20 mouse cellular contexts compared by ENCODE assay signal in genomic region chr16:7207599-7207998, GRCm38 (mm10).
DNase-seq lines count a peak whose midpoint lies in the region; TF ChIP-seq lines count a peak whose summit lies in the region.
"Had no signal": no experiment of that assay in that cellular context is flagged by ENCODE, and none has a peak within 500 bp of the region (broad histone marks: within the 10 kb centered on the region; RNA-seq: fewer than 3 reads in every experiment).

No protein-coding gene starts in this region.

- H3K4me1 ChIP-seq in cortical plate, adult 2 months (ENCODE audit: control insufficient read depth, insufficient read depth, low read length): peaks cover 5% of the 10 kb centered on the region; the same call in 1 of the 2 replicates
- H3K4me1 ChIP-seq: embryonic facial prominence, embryonic 13.5 days; embryonic facial prominence, embryonic 15.5 days; forebrain, embryonic 10.5 days; forebrain, embryonic 13.5 days had no signal

- H3K4me3 ChIP-seq in layer of hippocampus, adult 2 months: no peak overlapping the region
- no peak overlapping the region for H3K4me3 ChIP-seq in cortical plate, adult 2 months (ENCODE audit: insufficient read depth, low read length)
- H3K4me3 ChIP-seq: embryonic facial prominence, embryonic 13.5 days; embryonic facial prominence, embryonic 15.5 days; erythroblast, embryonic 14.5 days; forebrain, embryonic 10.5 days; forebrain, embryonic 13.5 days; forebrain, embryonic 15.5 days had no signal

- TF ChIP-seq POLR2A in cortical plate, adult 2 months (IDR thresholded peaks at IDR 0.05; ENCODE audit: extremely low read depth, insufficient read depth, low read length): no peak

- DNase-seq in layer of hippocampus, adult 2 months (ENCODE audit: low spot score in 2 of 2): no peak
- DNase-seq in layer of hippocampus, postnatal 10 days (ENCODE audit: low spot score in 2 of 2): no peak
- DNase-seq in brain, adult 2 months (ENCODE audit: low read depth, low spot score): peak; percentile 62
- no peak for DNase-seq in frontal cortex, postnatal 36 days (ENCODE audit: low spot score in 2 of 2)
- DNase-seq: adrenal gland, adult 2 months; adrenal gland, postnatal 10 days; adrenal gland, postnatal 25 days; cerebellum, adult 11-12 months; cerebellum, adult 9-10 months; cerebellum, postnatal 10 days; cerebellum, postnatal 25 days; embryo, embryonic 11 days; forebrain, postnatal 0 days had no signal

- no peak for TF ChIP-seq CTCF in layer of hippocampus, adult 2 months (conservative IDR thresholded peaks at IDR 0.05)
- no peak for TF ChIP-seq CTCF in cortical plate, adult 2 months (IDR thresholded peaks at IDR 0.05; ENCODE audit: extremely low read depth, insufficient read depth, low read length)

- peak overlapping the region; percentile 21 for H3K27ac ChIP-seq in layer of hippocampus, adult 2 months
- peak overlapping the region; percentile 47; the same call in 1 of the 2 replicates for H3K27ac ChIP-seq in cortical plate, adult 2 months (ENCODE audit: insufficient read depth, low read length)
- H3K27ac ChIP-seq: embryonic facial prominence, embryonic 13.5 days; embryonic facial prominence, embryonic 15.5 days; forebrain, embryonic 10.5 days; forebrain, embryonic 13.5 days; forebrain, embryonic 15.5 days had no signal
